Mouse (Mus musculus) heart, postnatal 0 days (tissue): ENCODE data around the gene Ptpn22. TPM values are rescaled to one million over a fixed set of nuclear protein-coding genes. Genes with fewer than 3 reads are reported as not detected.

Experiments
- ATAC-seq: fragments of 200-750 bp; cut with Nextera tagmentation; 2 replicates; pipeline ENCODE4 v1.8.0; 2017; ENCODE audit warnings: low read depth, moderate number of reproducible peaks, moderate library complexity; ENCODE audit not compliant: insufficient read depth
- DNase-seq: peaks from one replicate; pipeline ENCODE4 v3.0.0-alpha.2; 2016; ENCODE audit warnings: low spot score
- H3K27ac ChIP-seq: fragments of 300-500 bp; sonication (generic); 2 replicates; pipeline ENCODE4 v1.5.1; 2014; ENCODE audit warnings: low read depth, mild to moderate bottlenecking
- H3K27me3 ChIP-seq: fragments of 300-500 bp; sonication (generic); 2 replicates; pipeline ENCODE4 v1.6.1; 2014; ENCODE audit warnings: low read length, mixed read lengths; ENCODE audit not compliant: control insufficient read depth, insufficient read depth
- H3K36me3 ChIP-seq: fragments of 300-500 bp; sonication (generic); replicated peaks from 2 replicates; pipeline ENCODE4 v1.6.1; 2014; ENCODE audit warnings: low read length, mixed read lengths; ENCODE audit not compliant: control insufficient read depth, insufficient read depth
- H3K4me1 ChIP-seq: fragments of 300-500 bp; sonication (generic); 2 replicates; pipeline ENCODE4 v1.6.1; 2014; ENCODE audit warnings: antibody characterized with exemption; ENCODE audit not compliant: control insufficient read depth, insufficient read depth
- H3K4me2 ChIP-seq: fragments of 300-500 bp; sonication (generic); 2 replicates; pipeline ENCODE4 v1.6.1; 2014; ENCODE audit warnings: low read depth, mild to moderate bottlenecking, low read length, moderate library complexity
- H3K4me3 ChIP-seq: fragments of 300-500 bp; sonication (generic); 2 replicates; pipeline ENCODE4 v1.5.1; 2014; ENCODE audit warnings: low read depth, low read length
- H3K9ac ChIP-seq: fragments of 300-500 bp; sonication (generic); replicated peaks from 2 replicates; pipeline ENCODE4 v1.6.1; 2014; ENCODE audit warnings: low read depth, low read length, mixed read lengths
- H3K9me3 ChIP-seq: fragments of 300-500 bp; sonication (generic); replicated peaks from 2 replicates; pipeline ENCODE4 v1.6.1; 2016; ENCODE audit warnings: low read length; ENCODE audit not compliant: control insufficient read depth
- CTCF ChIP-seq: IDR thresholded peaks from 2 replicates; pipeline ENCODE4 v1.5.1; 2016; ENCODE audit warnings: antibody characterized with exemption, control low read depth, low read depth
- EP300 ChIP-seq: IDR thresholded peaks from 2 replicates; pipeline ENCODE4 v1.6.1; 2016; ENCODE audit warnings: antibody characterized with exemption, low read depth
- WGBS: fragments of 180-500 bp; shearing (Covaris S2); extraction: QIAGEN DNeasy Blood & Tissue Kit; methylation state at CpG from one replicate; pipeline ENCODE4 v1.1.7; 2014; 5-methylcytosine and 5-hydroxymethylcytosine counted together
- polyA plus RNA-seq: library from polyadenylated mRNA; unstranded; fragments of >200 nt; fragmentation: Nextera tagmentation; extraction: Ambion mirVana; gene quantifications from 2 replicates; pipeline ENCODE4 v1.2.1, GENCODE M21; 2015
- total RNA-seq: library from RNA; depleted of rRNA; stranded (reverse); fragments of >200 nt; gene quantifications from 2 replicates; pipeline ENCODE4 v1.2.3, GENCODE M21; 2014; ENCODE audit warnings: low replicate concordance

Gene Ptpn22
- total and polyA plus RNA-seq, 2 experiments from 2014 or later: 0.11 to 0.77 TPM

DNA sequence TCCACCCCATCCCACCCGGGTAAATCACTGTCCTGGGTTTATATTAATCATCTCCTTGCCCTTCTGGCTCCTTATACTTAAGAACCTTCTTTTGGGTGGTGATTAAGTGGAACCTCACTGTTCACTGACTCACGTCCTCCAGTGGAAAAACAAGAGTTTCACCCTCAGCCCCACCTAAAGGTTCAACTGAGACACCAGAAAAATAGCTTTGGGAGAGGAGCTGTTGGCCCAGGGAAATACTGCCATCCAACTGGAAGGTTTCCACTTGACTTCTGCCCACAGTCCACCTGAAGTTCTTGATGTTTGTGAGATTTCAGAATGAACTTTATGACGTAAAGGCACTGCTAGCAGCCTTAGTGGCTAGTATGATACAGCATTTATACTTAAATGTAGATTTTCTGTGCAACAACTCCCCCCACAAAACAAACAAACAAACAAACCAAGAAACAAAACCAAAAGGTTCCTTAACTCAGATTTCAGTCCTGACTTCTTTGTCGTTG lies 3.2 kb downstream of the Ptpn22 start:
- 0 out of 2 replicates have a peak, but pooled peaks cover 4% of the 10 kb centered on the region for H3K4me1 ChIP-seq
- H3K27ac ChIP-seq: no peak overlapping the region
- H3K9ac ChIP-seq: no peak overlapping the region
- no peak overlapping the region for H3K4me3 ChIP-seq
- H3K4me2 ChIP-seq: no peak overlapping the region
- H3K9me3 ChIP-seq: no peaks in the 10 kb centered on the region
- ATAC-seq (no peak), DNase-seq (no peak)
- no peaks in the 10 kb centered on the region for H3K27me3 ChIP-seq
- H3K36me3 ChIP-seq: no peaks in the 10 kb centered on the region
- TF ChIP-seq EP300: no peak
- TF ChIP-seq CTCF: no peak
- WGBS: 74% methylated on average over 4 of the region's 4 CpGs

DNA sequence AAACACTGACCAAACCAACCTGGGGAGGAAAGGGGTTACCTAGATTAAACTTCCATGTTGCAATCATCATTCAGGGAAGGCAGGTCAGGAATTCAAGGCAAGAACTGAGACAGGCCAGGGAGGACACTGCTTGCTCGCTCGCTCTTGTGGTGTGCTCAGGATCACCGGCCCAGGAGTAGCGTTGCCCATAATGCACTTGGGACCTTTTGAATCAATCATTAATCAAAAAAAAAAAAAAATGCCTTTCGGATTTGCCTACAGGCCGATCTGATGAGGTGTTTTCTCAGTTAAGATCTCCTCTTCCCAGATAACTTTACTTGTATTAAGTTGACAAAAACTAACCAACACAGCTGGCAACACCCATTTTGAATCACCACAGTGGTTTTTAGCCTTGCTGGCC lies 4.6 kb downstream of the Ptpn22 start:
- Histone ChIP-seq H3K4me3 (no peak overlapping the region), H3K9me3 (no peaks in the 10 kb centered on the region), H3K4me2 (no peak overlapping the region), H3K36me3 (no peaks in the 10 kb centered on the region), H3K4me1 (0 out of 2 replicates have a peak, but pooled peaks cover 4% of the 10 kb centered on the region), H3K27ac (no peak overlapping the region), H3K9ac (no peak overlapping the region), H3K27me3 (no peaks in the 10 kb centered on the region)
- TF ChIP-seq EP300: no peak
- TF ChIP-seq CTCF: no peak
- ATAC-seq (no peak), DNase-seq (no peak)
- whole genome bisulfite sequencing: 91% methylated on average over 6 of the region's 6 CpGs

DNA sequence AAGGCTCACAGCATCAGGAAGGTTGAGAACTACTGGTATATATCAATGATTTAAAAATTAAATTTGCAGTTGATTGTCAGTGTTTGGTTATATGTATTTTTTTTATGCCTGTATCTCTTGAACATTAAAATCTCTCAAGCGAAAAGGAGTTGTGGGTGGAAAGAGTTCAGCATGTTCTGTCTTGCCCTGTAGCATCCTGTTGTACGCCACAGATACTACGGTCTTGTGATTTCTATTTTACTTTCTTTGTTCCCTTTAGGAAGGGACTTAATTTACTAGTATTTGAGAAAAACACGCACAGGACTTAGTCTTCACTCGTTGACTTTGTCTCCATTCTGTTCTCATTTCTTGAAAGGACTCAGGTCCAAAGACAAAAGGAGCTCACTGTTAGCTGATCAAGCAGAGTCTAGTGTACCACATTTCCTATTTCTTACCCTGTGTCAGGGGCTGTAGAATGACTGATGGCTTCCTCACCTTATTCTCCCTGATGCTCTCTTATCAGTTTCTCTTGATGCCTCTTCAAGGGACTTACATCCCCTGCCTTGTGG lies 7.9 kb downstream of the Ptpn22 start:
- no peaks in the 10 kb centered on the region for H3K4me1 ChIP-seq
- ATAC-seq (no peak), DNase-seq (no peak)
- no peak overlapping the region for H3K4me3 ChIP-seq
- TF ChIP-seq CTCF: no peak
- no peaks in the 10 kb centered on the region for H3K27me3 ChIP-seq
- no peak overlapping the region for H3K4me2 ChIP-seq
- no peaks in the 10 kb centered on the region for H3K36me3 ChIP-seq
- H3K27ac ChIP-seq: no peak overlapping the region
- 84% methylated on average over 5 of the region's 5 CpGs for WGBS
- H3K9ac ChIP-seq: no peak overlapping the region
- no peaks in the 10 kb centered on the region for H3K9me3 ChIP-seq

DNA sequence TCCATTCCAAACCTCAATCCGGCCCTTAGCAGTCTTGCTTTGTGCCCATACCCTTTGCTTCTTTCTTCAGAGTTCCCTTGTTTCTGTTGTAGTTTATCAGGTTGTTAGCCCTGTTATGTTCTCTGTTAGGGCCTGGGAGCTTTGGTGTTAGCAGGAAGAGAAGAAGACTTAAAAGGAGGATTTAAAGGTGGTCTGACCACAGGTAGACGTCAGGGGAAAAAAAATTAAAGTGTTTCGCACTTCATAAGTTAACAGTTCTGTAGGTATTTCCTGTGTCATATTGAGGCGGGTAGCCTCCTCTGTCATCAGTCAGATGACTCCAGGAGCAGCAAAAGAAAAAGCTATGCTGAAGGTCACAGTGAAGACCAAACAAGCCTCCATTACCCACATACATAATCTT lies 8.4 kb downstream of the Ptpn22 start:
- DNase-seq (no peak), ATAC-seq (no peak)
- TF ChIP-seq EP300 (no peak), CTCF (no peak)
- 74% methylated on average over 4 of the region's 4 CpGs for WGBS
- Histone ChIP-seq H3K27ac (no peak overlapping the region), H3K4me1 (no peaks in the 10 kb centered on the region), H3K27me3 (no peaks in the 10 kb centered on the region), H3K9me3 (no peaks in the 10 kb centered on the region), H3K36me3 (no peaks in the 10 kb centered on the region), H3K9ac (no peak overlapping the region), H3K4me2 (no peak overlapping the region), H3K4me3 (no peak overlapping the region)

DNA sequence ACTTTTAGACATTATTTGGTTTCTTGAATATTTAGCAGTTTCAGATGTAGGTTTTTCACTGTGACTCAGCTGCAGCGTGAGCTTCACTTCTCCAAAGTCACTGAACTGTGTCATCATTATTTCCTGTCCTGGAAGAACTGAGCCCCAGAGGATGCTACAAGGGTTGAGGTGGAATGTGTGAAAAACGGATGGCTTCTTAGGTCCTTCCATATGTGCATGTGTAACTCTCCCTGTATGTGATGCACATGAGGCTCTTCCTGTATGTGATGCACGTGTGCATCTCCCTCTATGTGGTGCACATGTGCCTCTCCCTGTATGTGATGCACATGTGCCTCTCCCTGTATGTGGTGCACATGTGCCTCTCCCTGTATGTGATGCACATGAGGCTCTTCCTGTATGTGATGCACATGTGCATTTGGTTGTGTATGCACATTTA lies 13.1 kb downstream of the Ptpn22 start:
- no peak for DNase-seq
- 63% methylated on average over 3 of the region's 3 CpGs for WGBS
- Histone ChIP-seq H3K36me3 (no peaks in the 10 kb centered on the region), H3K4me1 (no peaks in the 10 kb centered on the region), H3K4me3 (no peak overlapping the region), H3K9ac (no peak overlapping the region), H3K27ac (no peak overlapping the region), H3K9me3 (no peaks in the 10 kb centered on the region), H3K27me3 (no peaks in the 10 kb centered on the region), H3K4me2 (no peak overlapping the region)
- ATAC-seq: no peak
- no peak for TF ChIP-seq EP300
- TF ChIP-seq CTCF: no peak

DNA sequence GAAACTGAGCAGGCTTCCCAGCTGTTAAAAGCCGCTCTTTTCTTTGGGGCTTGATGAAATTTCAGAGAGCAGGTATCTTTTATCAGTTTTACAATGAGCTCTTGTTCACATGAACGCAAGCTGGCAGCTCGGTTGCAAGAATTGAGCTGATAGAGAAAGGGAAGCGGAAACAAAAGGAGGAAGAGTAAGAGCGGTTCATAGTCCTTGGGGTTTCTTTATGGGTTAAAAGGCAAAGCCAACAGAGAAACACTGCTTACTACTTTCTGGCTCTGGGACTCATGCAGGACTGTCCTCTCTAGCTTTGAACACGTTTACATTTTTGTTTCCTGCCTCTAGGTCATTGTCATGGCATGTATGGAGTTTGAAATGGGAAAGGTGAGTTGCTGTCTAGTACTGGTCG lies 14.7 kb downstream of the Ptpn22 start:
- no peaks in the 10 kb centered on the region for H3K4me1 ChIP-seq
- no peak overlapping the region for H3K4me3 ChIP-seq
- H3K9me3 ChIP-seq: no peaks in the 10 kb centered on the region
- H3K27ac ChIP-seq: no peak overlapping the region
- H3K9ac ChIP-seq: no peak overlapping the region
- 46% methylated on average over 7 of the region's 7 CpGs for WGBS
- H3K36me3 ChIP-seq: no peaks in the 10 kb centered on the region
- no peak for TF ChIP-seq CTCF
- TF ChIP-seq EP300: no peak
- DNase-seq (no peak), ATAC-seq (no peak)
- H3K4me2 ChIP-seq: no peak overlapping the region
- no peaks in the 10 kb centered on the region for H3K27me3 ChIP-seq
